In genomic region chr4:100155731-100156130, GRCm38 (mm10) we compare ENCODE assay signal across 21 mouse cellular contexts.
"Had no signal": no experiment of that assay in that cellular context is flagged by ENCODE, and none has a peak within 500 bp of the region (broad histone marks: within the 10 kb centered on the region; RNA-seq: fewer than 3 reads in every experiment).

No protein-coding gene starts in this region.

- H3K9ac ChIP-seq: lung, embryonic 15.5 days; midbrain, embryonic 12.5 days; neural tube, embryonic 13.5 days; neural tube, embryonic 15.5 days had no signal

- H3K27ac ChIP-seq: lung, embryonic 15.5 days; macrophage; midbrain, embryonic 12.5 days; neural tube, embryonic 13.5 days; neural tube, embryonic 15.5 days had no signal

- H3K9me3 ChIP-seq: lung, embryonic 15.5 days; midbrain, embryonic 12.5 days; neural tube, embryonic 13.5 days; neural tube, embryonic 15.5 days had no signal

- H3K27me3 ChIP-seq: lung, embryonic 15.5 days; megakaryocyte, embryonic 14.5 days; midbrain, embryonic 12.5 days; neural tube, embryonic 13.5 days; neural tube, embryonic 15.5 days had no signal

- ATAC-seq: lung, postnatal 0 days; midbrain, embryonic 16.5 days had no signal

- H3K4me3 ChIP-seq: lung, embryonic 15.5 days; megakaryocyte, embryonic 14.5 days; midbrain, embryonic 12.5 days; myocyte; neural tube, embryonic 13.5 days; neural tube, embryonic 15.5 days had no signal

- H3K4me2 ChIP-seq: lung, embryonic 15.5 days; midbrain, embryonic 12.5 days; neural tube, embryonic 13.5 days; neural tube, embryonic 15.5 days had no signal

- H3K4me1 ChIP-seq: lung, embryonic 15.5 days; megakaryocyte, embryonic 14.5 days; neural tube, embryonic 15.5 days had no signal

- H3K36me3 ChIP-seq: lung, embryonic 15.5 days; midbrain, embryonic 12.5 days; neural tube, embryonic 13.5 days; neural tube, embryonic 15.5 days had no signal

- DNase-seq: lung, adult 2 months; lung, postnatal 14 days; lung, postnatal 36 days; midbrain, embryonic 14.5 days; retina, postnatal 1 day; right cerebral cortex, adult 18-20 months; right cerebral cortex, postnatal 25 days; right cerebral cortex, postnatal 4 days; spleen, adult 18-20 months; thymus, adult 18-20 months; thymus, postnatal 14 days; thymus, postnatal 36 days had no signal
